In genomic region chr2:179441717-179442116, GRCm38 (mm10) we compare ENCODE assay signal across 7 mouse cellular contexts. TPM values are rescaled to one million over a fixed set of nuclear protein-coding genes. Genes with fewer than 3 reads are reported as not detected.
DNase-seq lines count a peak whose midpoint lies in the region; ATAC-seq lines count a peak whose summit lies in the region.

No protein-coding gene starts in this region.

- no peaks in the 10 kb centered on the region for H3K36me3 ChIP-seq in heart, embryonic 16.5 days (ENCODE audit: control insufficient read depth, insufficient read depth)
- no peaks in the 10 kb centered on the region for H3K36me3 ChIP-seq in limb, embryonic 10.5 days
- H3K36me3 ChIP-seq in neural tube, embryonic 13.5 days: no peaks in the 10 kb centered on the region

- DNase-seq in brain, adult 2 months (ENCODE audit: low read depth, low spot score): peak; percentile 16
- peak; percentile 66 for DNase-seq in cerebellum, adult 9-11 months
- DNase-seq in limb, embryonic 10.5 days (ENCODE audit: low spot score): peak; percentile 37
- DNase-seq in spleen, postnatal 10 days (ENCODE audit: low spot score in 2 of 2): no peak
- DNase-seq in urinary bladder, adult 18-20 months (ENCODE audit: low spot score in 2 of 2): no peak

- peak overlapping the region; percentile 67 for H3K4me3 ChIP-seq in heart, embryonic 16.5 days (ENCODE audit: low read length)
- H3K4me3 ChIP-seq in limb, embryonic 10.5 days: peak overlapping the region; percentile 77
- H3K4me3 ChIP-seq in neural tube, embryonic 13.5 days: peak overlapping the region; percentile 77

- peaks cover 5% of the 10 kb centered on the region for H3K4me1 ChIP-seq in heart, embryonic 16.5 days (ENCODE audit: control insufficient read depth, insufficient read depth, low read length)
- H3K4me1 ChIP-seq in limb, embryonic 10.5 days: peaks cover 30% of the 10 kb centered on the region
- H3K4me1 ChIP-seq in neural tube, embryonic 13.5 days (replicated peaks): peaks cover 50% of the 10 kb centered on the region

- 5% methylated on average over 8 of the region's 8 CpGs for WGBS in heart, embryonic 16.5 days
- WGBS in limb, embryonic 10.5 days: 8% methylated on average over 8 of the region's 8 CpGs
- WGBS in neural tube, embryonic 13.5 days: 4% methylated on average over 8 of the region's 8 CpGs

- H3K4me2 ChIP-seq in heart, embryonic 16.5 days (ENCODE audit: low read depth, low read length): peak overlapping the region; percentile 92
- H3K4me2 ChIP-seq in neural tube, embryonic 13.5 days: peak overlapping the region; percentile 91

- peaks cover 53% of the 10 kb centered on the region for H3K27me3 ChIP-seq in heart, embryonic 16.5 days (ENCODE audit: control insufficient read depth, insufficient read depth, low read length)
- peaks cover 67% of the 10 kb centered on the region for H3K27me3 ChIP-seq in limb, embryonic 10.5 days (ENCODE audit: low read depth, poor library complexity, severe bottlenecking)
- H3K27me3 ChIP-seq in neural tube, embryonic 13.5 days: peaks cover 29% of the 10 kb centered on the region

- no peak overlapping the region for H3K27ac ChIP-seq in heart, embryonic 16.5 days (ENCODE audit: low read length)
- peak overlapping the region; percentile 78; the same call in 1 of the 2 replicates for H3K27ac ChIP-seq in limb, embryonic 10.5 days
- H3K27ac ChIP-seq in neural tube, embryonic 13.5 days (replicated peaks): peak overlapping the region; percentile 91; the same call in 1 of the 2 replicates

- no peak overlapping the region; the same call in 1 of the 2 replicates for H3K9ac ChIP-seq in heart, embryonic 16.5 days (ENCODE audit: low read length)
- H3K9ac ChIP-seq in neural tube, embryonic 13.5 days: peak overlapping the region; percentile 85

- ATAC-seq in heart, embryonic 16.5 days (replicated peaks; ENCODE audit: extremely low read depth, insufficient read depth, low FRiP score): no peak
- peak; percentile 25; the same call in 1 of the 2 replicates for ATAC-seq in neural tube, embryonic 13.5 days (ENCODE audit: low read depth)

- H3K9me3 ChIP-seq in heart, embryonic 16.5 days (replicated peaks; ENCODE audit: control insufficient read depth, low read length): no peaks in the 10 kb centered on the region
- no peaks in the 10 kb centered on the region for H3K9me3 ChIP-seq in limb, embryonic 10.5 days (replicated peaks)
- no peaks in the 10 kb centered on the region for H3K9me3 ChIP-seq in neural tube, embryonic 13.5 days

RNA-seq across cellular contexts. Expression of gene Cdh4, which starts 0.5 kb away (rescaled TPM):
- polyA plus RNA-seq in heart, embryonic 16.5 days (2015; fragmentation: Nextera tagmentation; extraction: Ambion mirVana): 3.5 and 6.5 TPM in 2 replicates
- 1.4 and 1.8 TPM in 2 replicates for polyA plus RNA-seq in limb, embryonic 10.5 days (2016; fragmentation: Nextera tagmentation; extraction: Ambion mirVana)
- polyA plus RNA-seq in neural tube, embryonic 13.5 days (2015; fragmentation: Nextera tagmentation; extraction: Ambion mirVana): 32.0 and 32.7 TPM in 2 replicates

Comparison
In these comparisons a context has a peak if more than half of its experiments do, and no peak if none do; other contexts are left out.
1. DNase-seq: peak in brain, adult 2 months (single experiment), cerebellum, adult 9-11 months (single experiment) and limb, embryonic 10.5 days (single experiment); none in spleen, postnatal 10 days (0 of 2) and urinary bladder, adult 18-20 months (0 of 2).
2. Peak in every context shown above with its lines, with median percentiles within 50 percentile points of each other: H3K4me3 ChIP-seq.